Mouse (Mus musculus) B cell, adult 2 months (primary cell): ENCODE results near the gene Hist1h4k.
A peak's percentile ranks its signal among the peaks of the same experiment; 100 is the strongest.

Experiments used
- DNase-seq, 2 experiments: peaks; one replicate each; pipeline ENCODE4 v3.0.0; 2022

Hist1h4k gene

GRCm38 (mm10) chr13:21754294-21755001 lies 4.1 kb upstream of the Hist1h4k start:
- DNase-seq, result peak; percentile 54 to 56

- DNase-seq, result peak; percentile 68 to 75
Measured at GRCm38 (mm10) chr13:21753524-21754285, 3.4 kb upstream of the Hist1h4k start, which contains the start of the genes Hist1h2ak and Hist1h2bn. TSS of gene Hist1h2ak (minus strand) at chr13:21753827. TSS of gene Hist1h2bn (plus strand) at chr13:21754123.

- DNase-seq, result no peak
Measured at GRCm38 (mm10) chr13:21753051-21753523, 2.8 kb upstream of the Hist1h4k start.

GRCm38 (mm10) chr13:21752356-21752755 lies 2.1 kb upstream of the Hist1h4k start:
- DNase-seq, result no peak

GRCm38 (mm10) chr13:21751827-21752226 lies 1.5 kb upstream of the Hist1h4k start:
- DNase-seq, result no peak

- DNase-seq, result no peak
Measured at GRCm38 (mm10) chr13:21751417-21751816, 1.1 kb upstream of the Hist1h4k start.

GRCm38 (mm10) chr13:21749387-21750158 lies 732 bp downstream of the Hist1h4k start:
- DNase-seq, result no peak

- no peak for DNase-seq
Measured at GRCm38 (mm10) chr13:21745006-21745405, 5.3 kb downstream of the Hist1h4k start.

- peak; percentile 77 to 79 for DNase-seq
Measured at GRCm38 (mm10) chr13:21734906-21735767, 15.2 kb downstream of the Hist1h4k start, which contains the start of gene Hist1h4j. TSS of gene Hist1h4j (plus strand) at chr13:21735064.

- peak; percentile 86 to 88 for DNase-seq
Measured at GRCm38 (mm10) chr13:21734010-21734905, 16.0 kb downstream of the Hist1h4k start.

GRCm38 (mm10) chr13:21733466-21733865 lies 16.8 kb downstream of the Hist1h4k start:
- no peak for DNase-seq

- no peak for DNase-seq
Measured at GRCm38 (mm10) chr13:21729544-21729943, 20.8 kb downstream of the Hist1h4k start.

GRCm38 (mm10) chr13:21727948-21728572 lies 22.2 kb downstream of the Hist1h4k start:
- DNase-seq, result no peak

GRCm38 (mm10) chr13:21722993-21723836 lies 27.1 kb downstream of the Hist1h4k start:
- DNase-seq, result peak; percentile 38 to 42

- DNase-seq, result no peak
Measured at GRCm38 (mm10) chr13:21722373-21722925, 27.9 kb downstream of the Hist1h4k start.

- DNase-seq, result peak; percentile 65 to 66
Measured at GRCm38 (mm10) chr13:21721757-21722372, 28.4 kb downstream of the Hist1h4k start, which contains the start of gene Hist1h2bm. TSS of gene Hist1h2bm (plus strand) at chr13:21722044.

GRCm38 (mm10) chr13:21721107-21721756 lies 29.1 kb downstream of the Hist1h4k start:
- peak; percentile 10 to 14 for DNase-seq
